Mouse (Mus musculus): ENCODE measurements at regions not wholly inside any gene's neighbourhood (a gene's known extent, or its start where the extent isn't known, plus 50 kb on each side); places are given as distances from the start of the nearest gene placed in this dataset.

DNA sequence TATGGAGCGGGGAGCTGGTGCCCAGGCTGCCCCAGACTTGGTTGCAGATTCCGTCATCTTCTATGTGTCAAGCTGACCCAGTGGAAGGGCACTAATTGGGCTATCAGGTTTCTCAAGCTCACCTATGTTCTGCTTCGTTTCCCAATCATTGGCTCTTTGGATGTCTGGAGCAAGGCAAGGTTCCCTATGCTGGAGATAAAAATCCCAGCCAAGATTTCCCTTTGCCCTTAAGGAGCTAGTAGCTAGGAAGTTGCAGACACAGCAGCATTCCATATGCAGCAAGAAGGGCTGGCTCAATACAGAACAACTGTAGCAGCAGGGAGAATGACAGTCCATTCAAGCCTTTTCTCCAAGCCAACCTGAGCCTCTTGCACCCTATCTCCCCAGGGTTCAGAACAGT, 159.2 kb upstream of the Zfp706 start:
- intact Hi-C loops (cut with DNase I), result no loop called here
- no peak for DNase-seq (ENCODE audit: extremely low spot score in 1 of 2, low spot score in 2 of 2)

- DNase-seq (ENCODE audit: extremely low spot score in 1 of 2, low spot score in 2 of 2), result peak in 1 of 2 experiments; percentile 39
- intact Hi-C loops (cut with DNase I), result no loop called here
Measured at GRCm38 (mm10) chr15:37165887-37166507, 158.4 kb upstream of the Zfp706 start.

- intact Hi-C loops (cut with DNase I), result no loop called here
- DNase-seq (ENCODE audit: extremely low spot score in 1 of 2, low spot score in 2 of 2), result no peak
Measured at GRCm38 (mm10) chr15:37165216-37165615, 157.6 kb upstream of the Zfp706 start.

- intact Hi-C loops (cut with DNase I), result no loop called here
- no peak for DNase-seq (ENCODE audit: extremely low spot score in 1 of 2, low spot score in 2 of 2)
Measured at GRCm38 (mm10) chr15:37164191-37165135, 156.9 kb upstream of the Zfp706 start.

DNA sequence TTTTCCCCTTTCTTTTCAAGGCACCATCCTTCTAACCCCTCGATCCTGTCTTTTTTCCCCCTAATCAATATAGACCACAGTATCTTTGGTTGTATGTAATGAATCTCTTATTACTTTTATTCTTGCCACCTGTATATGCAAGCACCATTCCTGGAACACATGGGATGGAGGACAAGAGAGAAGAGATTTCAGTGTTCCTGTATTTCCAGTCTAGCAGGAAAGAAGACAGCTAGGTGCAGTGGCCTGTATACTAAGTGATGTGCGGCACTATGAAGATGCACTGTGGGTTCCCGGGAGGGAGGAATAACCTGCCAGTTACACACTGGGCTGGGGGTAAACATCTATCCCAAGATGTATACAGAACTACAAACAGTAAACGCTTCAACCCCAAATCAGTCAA, 152.4 kb upstream of the Zfp706 start:
- intact Hi-C loops (cut with DNase I), result no loop called here

DNA sequence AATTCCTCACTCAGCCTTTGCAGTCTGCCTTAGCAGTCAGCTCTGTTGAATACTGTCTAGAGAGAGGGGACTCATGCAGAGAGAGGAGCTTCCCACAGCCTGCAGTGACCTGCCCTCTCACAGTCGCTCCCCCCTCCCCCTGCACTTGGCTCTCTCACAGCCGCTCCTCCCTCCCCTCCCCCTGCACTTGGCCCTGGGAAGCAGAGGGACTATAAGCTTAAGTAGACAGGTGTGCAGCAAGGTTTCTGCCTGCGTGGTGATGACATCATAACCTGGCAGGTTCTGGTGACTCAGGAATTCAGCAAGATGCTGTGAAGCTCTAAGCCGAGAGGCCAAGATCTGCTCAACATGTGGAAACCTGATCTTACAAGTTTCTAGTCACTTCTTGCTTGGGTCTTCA, 151.8 kb upstream of the Zfp706 start:
- DNase-seq (ENCODE audit: extremely low spot score in 1 of 2, low spot score in 2 of 2), result peak in 1 of 2 experiments; percentile 70
- intact Hi-C loops (cut with DNase I), result no loop called here

More for the DNA sequence above, 152.4 kb upstream of the Zfp706 start:
- DNase-seq (ENCODE audit: extremely low spot score in 1 of 2, low spot score in 2 of 2), result no peak

DNA sequence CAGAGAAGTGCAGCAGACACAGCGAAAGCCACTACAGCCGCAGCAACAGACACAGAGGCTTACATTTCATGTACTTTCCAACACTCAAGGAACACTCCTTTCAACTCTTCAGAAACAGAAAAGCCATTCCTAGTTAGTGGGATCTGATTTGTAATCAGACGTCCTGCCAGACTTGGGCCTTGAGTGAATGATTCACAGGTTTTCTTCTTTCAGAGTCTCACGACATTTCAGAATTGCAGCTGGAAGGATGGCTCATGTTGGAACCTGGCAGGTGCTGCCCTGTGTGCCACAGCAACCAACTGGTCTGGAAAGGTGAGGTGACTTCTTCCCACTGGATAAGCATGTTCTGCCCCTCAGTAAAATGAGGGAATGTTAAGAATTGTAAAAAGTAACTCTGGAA, 149.8 kb upstream of the Zfp706 start:
- DNase-seq (ENCODE audit: extremely low spot score in 1 of 2, low spot score in 2 of 2), result no peak

GRCm38 (mm10) chr15:37154934-37155333, 147.4 kb upstream of the Zfp706 start:
- intact Hi-C loops (cut with DNase I), result no loop called here
- no peak for DNase-seq (ENCODE audit: extremely low spot score in 1 of 2, low spot score in 2 of 2)

More for the DNA sequence above, 149.8 kb upstream of the Zfp706 start:
- intact Hi-C loops (cut with DNase I), result no loop called here

DNA sequence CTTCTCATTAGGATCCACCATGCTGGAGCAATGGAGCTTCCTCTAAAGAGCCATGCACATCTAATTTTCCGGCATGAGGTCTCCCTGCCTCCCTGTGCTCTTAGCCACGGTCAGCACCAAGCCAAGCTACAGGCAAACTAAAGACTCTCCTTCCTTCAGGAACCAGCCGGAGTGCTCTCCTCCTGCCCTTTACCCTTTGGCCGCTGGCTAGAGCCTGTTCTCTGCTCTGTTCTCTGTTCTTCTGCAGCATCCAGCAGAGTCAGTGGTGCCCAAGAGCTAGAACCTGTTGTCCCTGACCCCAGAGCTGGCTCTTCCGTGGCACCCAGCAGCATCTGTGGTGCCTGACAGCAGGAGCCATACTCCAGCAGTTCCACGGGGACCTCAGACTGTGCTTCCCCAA, 145.6 kb upstream of the Zfp706 start:
- no peak for DNase-seq (ENCODE audit: extremely low spot score in 1 of 2, low spot score in 2 of 2)
- intact Hi-C loops (cut with DNase I), result no loop called here

DNA sequence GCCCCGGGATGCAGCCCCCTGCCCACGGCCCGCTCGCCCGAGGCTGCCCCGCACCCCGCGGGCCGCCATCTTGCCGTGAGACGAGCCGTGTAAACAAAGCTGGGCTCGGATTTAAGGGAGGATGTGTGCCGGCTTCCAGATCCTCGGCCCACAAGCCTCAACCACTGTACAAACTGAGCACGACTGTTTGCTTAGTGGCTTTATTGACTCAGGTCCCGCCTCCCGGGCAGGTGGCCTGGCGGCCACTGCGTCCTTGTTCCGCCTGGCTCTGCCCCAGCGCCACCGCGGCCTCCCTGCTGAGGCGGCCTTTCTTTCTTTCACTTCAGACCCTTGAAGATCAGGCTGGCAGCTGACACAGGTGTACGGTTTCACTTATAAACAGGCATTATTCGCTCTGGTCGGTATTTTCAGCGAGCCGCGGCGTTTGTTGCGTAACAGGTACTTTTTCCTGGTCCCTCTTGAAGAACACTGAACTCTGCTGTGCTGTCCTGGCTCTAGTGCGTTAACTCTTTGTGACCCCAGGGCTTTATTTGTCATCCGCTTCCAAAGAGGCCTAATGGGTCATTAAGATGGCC, 128.1 kb upstream of the Zfp706 start:
- intact Hi-C loops (cut with DNase I), result loop anchor here (2.0 kb wide), 1 partner anchor 191 kb away; no protein-coding TSS in a partner anchor

DNA sequence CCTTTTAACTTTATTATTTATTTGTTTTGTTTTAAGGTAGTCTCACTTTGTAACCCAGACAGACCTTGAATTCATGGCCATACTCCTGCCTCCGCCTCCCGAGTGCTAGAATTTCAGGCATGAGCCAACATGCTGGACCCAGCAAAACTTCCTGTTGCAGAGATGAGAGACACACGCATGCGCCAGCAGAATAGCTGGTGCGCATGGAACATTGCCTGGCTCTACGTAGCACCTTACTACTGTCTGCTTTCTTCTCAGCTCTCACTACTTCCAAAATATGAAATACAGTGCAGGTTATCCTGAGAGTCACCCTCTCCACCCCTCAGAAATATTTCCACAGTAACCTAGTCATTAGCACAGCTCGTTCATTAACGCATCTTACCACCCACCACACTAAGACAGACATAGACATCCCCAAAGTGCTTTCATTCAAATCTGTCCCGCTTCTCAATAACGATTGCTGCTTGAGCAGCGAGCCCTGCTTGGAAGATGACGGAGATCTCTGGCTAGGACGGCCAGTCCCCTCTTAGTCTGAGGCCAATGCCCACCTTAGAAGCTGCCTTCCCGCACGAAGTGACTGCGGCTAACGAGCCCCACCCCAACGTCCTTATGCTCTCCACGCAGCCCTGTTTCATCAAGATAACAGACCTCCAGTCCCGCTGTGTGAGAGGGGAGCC, 127.5 kb upstream of the Zfp706 start:
- DNase-seq (ENCODE audit: extremely low spot score in 1 of 2, low spot score in 2 of 2), result peak; percentile 27 to 64
- intact Hi-C loops (cut with DNase I), result loop anchor here (2.0 to 5.0 kb wide), 2 partner anchors 192 to 772 kb away; no protein-coding TSS in a partner anchor

More for the DNA sequence above, 128.1 kb upstream of the Zfp706 start:
- peak; percentile 16 to 59 for DNase-seq (ENCODE audit: extremely low spot score in 1 of 2, low spot score in 2 of 2)

DNA sequence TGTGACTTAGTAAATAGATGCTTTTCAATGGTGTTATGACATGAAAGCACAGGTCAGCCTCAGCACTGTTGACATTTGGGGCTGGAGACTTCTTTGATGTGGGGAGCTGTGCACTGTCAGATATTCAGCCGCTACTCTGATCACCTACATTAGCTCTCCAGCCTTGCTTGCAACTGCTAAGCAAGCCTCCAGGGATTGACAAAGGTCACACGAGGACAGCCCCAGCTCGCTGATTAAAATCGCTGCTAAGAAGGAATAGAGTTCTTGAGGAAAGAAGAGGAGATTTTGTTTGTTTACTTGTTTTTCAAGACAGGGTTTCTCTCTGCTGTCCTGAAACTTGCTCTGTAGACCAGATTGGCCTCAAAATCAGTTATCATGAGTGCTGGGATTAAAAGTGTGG, 126.8 kb upstream of the Zfp706 start:
- intact Hi-C loops (cut with DNase I), result loop anchor here (2.0 to 5.0 kb wide), 2 partner anchors 192 to 773 kb away; no protein-coding TSS in a partner anchor
- no peak for DNase-seq (ENCODE audit: extremely low spot score in 1 of 2, low spot score in 2 of 2)

DNA sequence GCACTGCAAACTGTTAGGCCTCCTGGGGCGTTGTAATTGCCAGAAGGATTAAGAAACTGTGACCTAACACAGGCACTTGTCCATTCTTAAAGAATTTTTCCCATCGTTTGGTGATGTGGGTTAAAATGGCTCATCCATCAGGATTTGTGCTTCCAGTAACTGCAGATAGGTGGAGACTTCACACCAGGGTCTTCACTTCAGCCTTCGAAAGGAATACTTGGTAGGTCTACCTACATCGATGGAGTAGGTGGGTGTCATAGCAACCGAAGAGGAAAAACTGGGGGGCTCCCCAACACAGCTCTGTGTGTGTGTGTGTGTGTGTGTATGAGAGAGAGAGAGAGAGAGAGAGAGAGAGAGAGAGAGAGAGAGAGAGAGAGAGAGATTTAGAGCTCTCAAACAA, 126.3 kb upstream of the Zfp706 start:
- DNase-seq (ENCODE audit: extremely low spot score in 1 of 2, low spot score in 2 of 2), result peak in 1 of 2 experiments; percentile 59
- intact Hi-C loops (cut with DNase I), result loop anchor here (2.0 to 5.0 kb wide), 2 partner anchors 193 to 773 kb away; no protein-coding TSS in a partner anchor

- intact Hi-C loops (cut with DNase I), result no loop called here
- DNase-seq (ENCODE audit: extremely low spot score in 1 of 2, low spot score in 2 of 2), result no peak
Measured at GRCm38 (mm10) chr15:37127681-37128080, 120.1 kb upstream of the Zfp706 start.

- DNase-seq (ENCODE audit: extremely low spot score in 1 of 2, low spot score in 2 of 2), result no peak
- intact Hi-C loops (cut with DNase I), result no loop called here
Measured at GRCm38 (mm10) chr15:37127170-37127569, 119.6 kb upstream of the Zfp706 start.

- intact Hi-C loops (cut with DNase I), result no loop called here
- no peak for DNase-seq (ENCODE audit: extremely low spot score in 1 of 2, low spot score in 2 of 2)
Measured at GRCm38 (mm10) chr15:37125823-37126222, 118.2 kb upstream of the Zfp706 start.

DNA sequence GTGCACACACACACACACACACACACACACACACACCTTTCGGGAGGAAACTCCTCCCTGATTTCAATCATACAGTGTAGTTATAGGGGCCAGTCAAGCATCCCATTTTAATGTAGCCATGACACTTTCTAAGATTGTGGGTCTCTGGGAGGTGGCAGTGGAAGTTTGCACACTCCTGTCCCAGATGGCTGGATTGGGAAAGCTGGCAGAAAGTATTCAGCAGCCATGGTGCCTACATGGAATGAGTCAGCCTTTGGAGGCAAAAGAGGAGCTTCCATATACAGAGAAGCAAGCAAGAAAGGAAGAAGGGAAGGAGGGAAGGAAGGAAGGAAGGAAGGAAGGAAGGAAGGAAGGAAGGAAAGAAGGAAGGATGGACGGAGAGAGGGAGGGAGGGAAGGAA, 117.4 kb upstream of the Zfp706 start:
- no peak for DNase-seq (ENCODE audit: extremely low spot score in 1 of 2, low spot score in 2 of 2)
- intact Hi-C loops (cut with DNase I), result loop anchor here (5.0 kb wide), 1 partner anchor 207 kb away; no protein-coding TSS in a partner anchor

GRCm38 (mm10) chr15:37124299-37124698, 116.7 kb upstream of the Zfp706 start:
- intact Hi-C loops (cut with DNase I), result loop anchor here (5.0 kb wide), 1 partner anchor 208 kb away; no protein-coding TSS in a partner anchor

GRCm38 (mm10) chr15:37120381-37120780, 112.8 kb upstream of the Zfp706 start:
- DNase-seq (ENCODE audit: extremely low spot score in 1 of 2, low spot score in 2 of 2), result peak; percentile 62 to 81
- intact Hi-C loops (cut with DNase I), result loop anchor here (5.0 kb wide), 1 partner anchor 212 kb away; no protein-coding TSS in a partner anchor

More at GRCm38 (mm10) chr15:37124299-37124698, 116.7 kb upstream of the Zfp706 start:
- peak in 1 of 2 experiments; percentile 61 for DNase-seq (ENCODE audit: extremely low spot score in 1 of 2, low spot score in 2 of 2)

All from left cerebral cortex, postnatal 10 days (tissue).